Mouse (Mus musculus) embryo, embryonic 9.5 days (tissue): Measurements from ENCODE around the gene Pus1.
A peak's percentile ranks its signal among the peaks of the same experiment; 100 is the strongest.

Source experiments
- DNase-seq: peaks from one replicate; pipeline ENCODE4 v3.0.0-alpha.2; 2017; ENCODE audit errors: extremely low spot score

Pus1 gene

GRCm38 (mm10) chr5:110779998-110780760 is at the start of gene Pus1:
Pus1 (minus strand) TSS chr5:110780659.
- peak; percentile 89 for DNase-seq

- no peak for DNase-seq
Measured at GRCm38 (mm10) chr5:110827576-110827975, 47.1 kb upstream of the Pus1 start.

GRCm38 (mm10) chr5:110826781-110827495 is 46.5 kb upstream of the Pus1 start:
- DNase-seq, result no peak

GRCm38 (mm10) chr5:110824421-110824820 is 44.0 kb upstream of the Pus1 start:
- no peak for DNase-seq

- DNase-seq, result peak; percentile 99
Measured at GRCm38 (mm10) chr5:110809667-110810325, 29.3 kb upstream of the Pus1 start, which contains the start of gene Ulk1. Ulk1 (minus strand) TSS chr5:110810097.

GRCm38 (mm10) chr5:110808821-110809666 is 28.6 kb upstream of the Pus1 start:
- DNase-seq, result peak; percentile 33

- peak; percentile 87 for DNase-seq
Measured at GRCm38 (mm10) chr5:110808061-110808631, 27.7 kb upstream of the Pus1 start.

- no peak for DNase-seq
Measured at GRCm38 (mm10) chr5:110807453-110807852, 27.0 kb upstream of the Pus1 start.

- no peak for DNase-seq
Measured at GRCm38 (mm10) chr5:110806676-110807075, 26.2 kb upstream of the Pus1 start.

GRCm38 (mm10) chr5:110806154-110806553 is 25.7 kb upstream of the Pus1 start:
- DNase-seq, result no peak

GRCm38 (mm10) chr5:110804012-110804743 is 23.7 kb upstream of the Pus1 start:
- DNase-seq, result no peak

GRCm38 (mm10) chr5:110802809-110803208 is 22.4 kb upstream of the Pus1 start:
- DNase-seq, result no peak

GRCm38 (mm10) chr5:110802186-110802585 is 21.7 kb upstream of the Pus1 start:
- DNase-seq, result no peak

GRCm38 (mm10) chr5:110801036-110801624 is 20.7 kb upstream of the Pus1 start:
- DNase-seq, result no peak

GRCm38 (mm10) chr5:110797696-110798095 is 17.2 kb upstream of the Pus1 start:
- DNase-seq, result no peak

- DNase-seq, result no peak
Measured at GRCm38 (mm10) chr5:110794363-110794762, 13.9 kb upstream of the Pus1 start.

- peak; percentile 55 for DNase-seq
Measured at GRCm38 (mm10) chr5:110788684-110789083, 8.2 kb upstream of the Pus1 start.

GRCm38 (mm10) chr5:110786081-110786835 is 5.8 kb upstream of the Pus1 start:
- DNase-seq, result no peak

- no peak for DNase-seq
Measured at GRCm38 (mm10) chr5:110783150-110783549, 2.7 kb upstream of the Pus1 start.
